Mouse (Mus musculus) mouse trophoblast stem cell (cell line): Measurements from ENCODE around the gene Ap1g2.

Experiments
- in situ Hi-C, 2 experiments: fragments of 300-500 bp; cut with MseI, MboI; formaldehyde crosslinking; loops; 2 replicates in 1 of 2; 3 replicates in 1 of 2; pipeline ENCODE4 v1.15.1; 2025

Gene Ap1g2

DNA sequence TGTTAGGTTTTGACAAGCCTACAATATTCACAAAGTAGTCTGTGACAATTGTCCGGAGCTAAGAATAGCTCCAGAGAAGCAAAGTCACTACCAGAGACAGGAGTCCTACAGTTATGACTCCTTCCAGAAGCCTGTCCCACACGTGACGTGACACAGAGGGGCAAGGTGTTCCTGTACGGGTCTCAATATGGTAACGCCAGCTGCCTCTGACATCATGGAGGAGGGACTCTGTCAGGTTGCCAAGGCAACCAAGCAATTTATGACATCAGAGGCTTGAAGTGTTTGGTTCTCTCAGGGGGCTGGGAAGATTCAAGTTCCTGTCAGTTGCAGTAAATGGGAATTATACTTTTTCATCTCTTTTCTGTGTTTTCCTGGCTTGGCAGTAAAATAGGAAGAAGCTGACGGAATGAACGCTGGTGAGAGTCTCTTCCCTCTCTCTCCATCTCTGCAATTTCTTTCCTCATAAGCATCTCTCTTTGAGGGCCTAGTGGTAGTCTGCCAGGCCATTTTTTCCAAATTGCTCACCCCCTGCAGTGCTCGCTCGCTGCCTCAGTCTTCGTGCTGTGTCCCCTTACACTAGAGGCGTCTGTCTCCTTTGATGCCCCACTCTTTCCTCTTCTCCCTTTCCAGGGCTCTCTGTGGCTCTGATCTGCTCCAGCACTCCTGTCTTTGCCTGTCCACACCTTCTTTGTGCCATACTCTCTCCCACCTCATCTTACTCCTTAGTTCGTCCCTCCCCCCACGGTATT lies 17.0 kb downstream of the Ap1g2 start:
- in situ Hi-C loops, result no loop called here

DNA sequence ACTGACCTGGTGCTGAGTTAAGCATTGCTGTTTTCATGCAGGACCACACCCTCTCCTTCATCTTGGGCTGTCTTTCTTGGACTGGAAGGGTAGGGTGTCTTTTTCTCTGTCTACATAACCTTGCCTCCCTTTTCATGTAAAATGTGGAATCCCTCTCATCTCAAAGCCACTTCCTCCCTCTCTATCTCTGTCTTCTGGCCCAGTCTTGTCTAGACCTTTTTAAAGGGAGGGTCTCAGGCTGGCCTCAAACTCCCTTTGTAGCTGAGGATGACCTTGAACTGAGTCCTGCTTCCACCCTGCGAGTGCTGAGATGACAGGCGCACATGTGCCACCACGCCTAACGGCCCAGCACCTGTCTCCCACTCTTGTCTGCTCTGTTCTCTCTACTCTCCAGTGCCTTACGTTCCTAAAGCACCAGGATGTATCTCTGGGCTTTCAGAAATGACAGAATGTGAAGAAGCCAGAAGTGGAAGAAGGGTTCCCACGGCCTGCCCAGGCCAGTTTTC lies 20.3 kb downstream of the Ap1g2 start:
- in situ Hi-C loops, result no loop called here

DNA sequence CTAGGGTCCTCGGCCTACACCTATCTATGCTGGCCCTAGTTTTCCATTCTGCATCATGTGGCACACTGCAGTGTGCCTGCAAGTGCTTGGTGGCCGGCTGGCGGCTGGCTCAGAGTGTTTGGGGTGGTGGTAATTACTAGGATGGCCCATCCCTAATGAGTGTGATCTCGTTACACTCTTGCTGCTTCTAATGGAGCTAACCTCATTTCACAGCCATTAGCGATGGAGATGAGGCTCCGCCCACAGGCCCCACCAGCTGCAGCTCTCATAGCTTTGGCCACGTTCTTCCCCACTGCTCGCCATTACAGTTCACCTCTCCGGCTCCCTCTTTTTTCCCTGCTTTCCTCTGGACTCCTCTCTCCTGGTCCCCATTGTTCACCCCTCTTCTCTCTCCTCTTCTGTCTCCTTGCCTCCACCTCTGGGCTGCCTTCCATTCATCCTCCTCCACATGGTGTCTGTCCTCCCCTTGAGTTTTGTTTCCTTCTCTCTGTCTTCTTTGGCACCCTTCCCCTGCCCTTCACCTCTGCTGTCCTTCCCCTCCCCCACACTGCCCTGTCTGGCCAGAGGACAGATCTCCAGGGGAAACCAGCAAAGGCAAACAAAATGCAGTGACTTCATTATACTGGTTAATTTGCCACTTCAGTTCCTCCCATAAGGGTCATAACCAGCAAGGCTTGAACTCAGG lies 20.9 kb downstream of the Ap1g2 start:
- in situ Hi-C loops, result no loop called here

DNA sequence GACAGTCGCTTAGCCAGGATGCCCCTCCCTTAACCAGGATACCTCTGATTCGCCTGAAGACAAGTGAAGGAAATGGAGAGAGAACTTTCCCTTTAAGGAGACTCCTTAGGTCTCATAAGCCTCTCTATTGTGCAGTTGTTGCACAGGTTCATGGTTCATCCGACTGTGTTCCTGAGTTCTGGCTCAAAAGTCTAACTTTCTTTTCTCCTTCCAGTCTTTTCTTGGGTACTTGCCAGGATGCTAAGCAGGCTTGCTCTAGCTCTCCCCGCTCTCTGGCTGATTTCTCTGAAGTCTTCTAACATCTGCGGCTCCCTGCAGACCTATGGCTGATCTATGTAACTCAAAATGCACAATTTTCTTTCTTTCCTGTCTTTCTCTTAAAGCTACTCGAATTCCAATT lies 22.9 kb downstream of the Ap1g2 start:
- in situ Hi-C loops, result no loop called here

DNA sequence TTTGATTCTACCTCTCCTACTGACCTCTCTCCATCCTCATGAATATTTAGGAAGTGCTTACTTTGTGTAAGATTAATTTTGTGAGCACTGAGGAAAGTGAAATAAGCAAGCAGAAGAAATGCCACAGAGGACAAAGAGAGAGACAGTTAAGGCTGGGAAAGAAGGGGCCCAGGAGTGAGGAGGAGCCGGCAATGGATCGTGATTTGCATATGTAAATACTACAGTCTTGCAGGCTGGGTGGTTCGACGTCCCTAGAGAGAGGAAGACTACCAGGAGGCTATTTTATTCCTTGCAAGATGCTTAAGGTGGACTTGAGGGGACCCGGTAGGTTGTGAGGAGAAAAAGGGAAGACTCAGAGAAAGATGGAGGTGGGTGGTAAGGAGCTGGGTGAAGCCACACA lies 25.3 kb downstream of the Ap1g2 start:
- in situ Hi-C loops, result no loop called here

DNA sequence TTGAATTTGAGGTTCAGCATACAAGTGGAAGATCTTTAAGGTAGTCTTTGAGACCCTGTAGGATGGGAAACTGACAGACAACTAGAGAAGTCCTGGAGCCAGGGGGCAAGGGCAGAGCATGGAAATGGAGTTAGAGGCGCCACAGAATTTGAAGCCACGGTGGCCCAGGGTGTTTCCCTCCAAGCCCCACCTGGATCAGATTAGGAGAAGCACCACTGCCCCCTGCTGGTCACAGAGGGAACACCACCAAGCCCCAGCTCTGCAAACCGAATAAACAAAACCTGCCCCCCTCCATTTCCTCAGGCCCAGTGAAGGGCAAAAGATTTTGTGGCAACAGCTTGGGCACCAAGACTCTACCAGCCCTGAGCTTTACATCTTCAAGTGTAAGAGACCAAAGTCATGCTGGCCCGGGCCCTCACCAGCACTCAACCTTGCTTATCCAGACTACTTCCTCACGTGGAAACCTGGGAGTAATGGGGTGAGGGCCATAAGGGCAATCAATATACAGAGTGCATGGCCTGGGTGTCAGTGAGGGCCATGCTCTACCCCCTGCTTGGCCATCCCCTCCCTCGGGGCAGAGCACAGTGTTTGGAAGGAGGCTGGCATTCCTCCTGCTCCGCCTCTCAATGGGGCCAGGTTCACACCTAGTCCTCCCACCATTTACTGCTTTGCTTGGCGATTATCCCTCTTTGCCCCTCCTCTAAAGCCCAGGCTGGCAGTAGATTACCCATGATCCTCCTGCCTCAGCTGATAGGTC lies 27.0 kb downstream of the Ap1g2 start:
- in situ Hi-C loops, result loop anchor here (5.0 kb wide), 1 partner anchor 52 kb away; no protein-coding TSS in a partner anchor

DNA sequence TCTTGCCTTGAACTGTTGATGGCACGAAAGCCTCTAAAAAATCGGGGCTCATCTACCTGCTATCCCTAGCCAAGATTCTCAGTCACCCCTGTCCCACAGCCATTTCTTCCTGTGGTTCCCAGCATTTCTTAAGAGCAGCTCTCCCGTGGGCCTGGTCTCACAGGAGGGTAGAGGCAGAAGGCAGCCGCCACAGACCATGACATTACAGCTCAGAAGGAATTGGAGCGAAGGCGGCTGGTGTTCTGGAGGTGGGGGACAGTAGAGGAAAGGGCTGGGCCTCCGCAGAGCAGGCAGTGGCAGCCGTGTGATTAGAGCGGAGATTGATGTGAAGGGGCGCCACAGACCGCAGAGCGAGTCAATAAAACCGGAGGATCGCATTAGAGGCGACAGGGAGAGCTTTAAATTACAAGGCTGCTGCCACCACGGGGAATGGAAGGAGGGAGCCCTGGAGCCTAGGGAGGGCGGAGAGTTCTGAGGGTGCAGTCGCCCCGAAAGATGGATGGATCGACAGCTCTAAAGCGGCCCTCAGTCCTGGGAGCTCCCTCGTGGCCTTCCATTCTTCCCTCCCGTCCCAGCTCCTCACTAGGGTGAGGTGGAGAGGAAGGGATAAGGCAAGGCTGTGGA lies 27.9 kb downstream of the Ap1g2 start:
- in situ Hi-C loops, result loop anchor here (5.0 kb wide), 1 partner anchor 51 kb away; no protein-coding TSS in a partner anchor

DNA sequence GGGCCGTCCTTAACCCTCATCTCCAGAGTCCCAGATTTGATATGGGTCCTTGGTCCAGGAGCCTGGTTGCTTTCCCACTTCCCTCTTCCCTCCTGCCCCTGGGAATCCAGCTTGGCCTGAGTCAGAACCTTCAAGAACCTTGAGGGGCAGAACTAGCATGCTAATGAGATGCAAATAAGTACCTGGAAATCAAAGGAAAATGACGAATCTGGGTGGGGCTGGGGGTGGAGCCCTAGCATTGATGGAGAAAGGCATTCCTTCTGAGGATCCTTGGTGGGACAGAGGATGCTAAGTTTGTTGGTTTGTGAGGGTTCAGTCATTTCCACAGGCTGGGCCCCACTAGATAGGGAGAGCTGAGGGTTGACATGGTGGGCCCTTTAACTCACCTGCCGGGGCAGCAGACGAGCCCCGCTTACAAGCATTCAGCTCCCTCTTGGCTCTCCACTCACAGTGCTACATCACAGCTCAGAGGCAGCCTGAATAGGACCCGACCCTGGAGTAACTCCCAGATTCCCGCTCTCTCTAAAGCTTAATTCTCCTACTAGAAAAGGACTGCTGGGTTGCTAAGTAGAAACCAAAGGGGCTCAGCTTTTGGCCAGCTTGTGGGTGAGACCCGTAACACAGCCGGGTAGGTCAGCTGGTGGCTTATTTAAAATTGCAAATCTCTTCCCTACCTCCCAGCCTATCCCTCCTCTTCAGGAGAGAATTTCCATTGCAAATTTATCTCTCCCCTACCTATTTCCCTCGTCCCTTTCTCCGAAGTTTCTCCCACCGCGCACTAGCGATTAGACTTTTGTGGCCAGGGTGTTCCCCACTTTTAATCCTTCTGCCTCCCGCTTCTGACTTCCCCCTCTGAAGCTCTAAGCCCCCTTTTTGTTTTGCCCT lies 28.7 kb downstream of the Ap1g2 start:
- in situ Hi-C loops, result loop anchor here (5.0 kb wide), 1 partner anchor 50 kb away; no protein-coding TSS in a partner anchor

DNA sequence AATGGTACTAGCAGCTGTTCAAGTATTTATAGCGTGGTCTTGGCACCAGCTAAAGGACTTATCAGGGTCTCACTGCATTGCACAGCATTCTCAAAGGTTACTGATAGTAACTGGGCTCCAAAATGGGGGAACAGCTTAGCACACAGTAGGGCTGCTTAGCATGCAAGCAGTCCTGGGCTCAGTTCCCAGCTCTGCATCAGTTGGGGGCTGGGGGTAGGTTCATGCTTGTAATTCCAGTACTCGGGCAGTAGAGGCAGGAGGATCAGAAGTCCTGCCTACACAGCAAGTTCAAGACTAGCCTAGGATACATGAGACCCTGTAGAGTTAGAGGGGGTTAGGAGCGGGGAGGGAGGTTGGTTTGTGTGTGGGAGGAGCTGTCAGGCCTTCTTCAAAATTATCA lies 29.4 kb downstream of the Ap1g2 start:
- in situ Hi-C loops, result loop anchor here (5.0 kb wide), 1 partner anchor 50 kb away; no protein-coding TSS in a partner anchor

DNA sequence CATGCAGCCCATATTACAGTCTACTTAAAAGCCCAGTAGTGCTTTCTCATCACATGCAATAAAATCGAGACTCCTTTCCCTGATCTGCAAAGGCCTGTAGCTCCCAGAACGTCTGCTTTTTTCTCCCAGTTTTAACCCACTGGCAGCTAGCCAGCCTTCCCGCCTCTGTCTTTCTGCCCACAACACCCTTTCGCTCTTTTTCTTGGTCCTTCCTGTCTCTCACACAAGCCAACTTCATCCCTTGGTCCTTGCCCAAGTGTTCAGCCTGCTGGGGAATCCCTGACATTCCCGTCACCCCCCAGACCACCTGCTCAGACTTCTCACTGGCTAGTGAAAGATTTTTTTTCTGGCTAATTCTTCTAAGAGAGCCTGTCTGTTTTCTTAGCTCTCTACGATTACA lies 30.2 kb downstream of the Ap1g2 start:
- in situ Hi-C loops, result loop anchor here (5.0 kb wide), 1 partner anchor 49 kb away; no protein-coding TSS in a partner anchor

DNA sequence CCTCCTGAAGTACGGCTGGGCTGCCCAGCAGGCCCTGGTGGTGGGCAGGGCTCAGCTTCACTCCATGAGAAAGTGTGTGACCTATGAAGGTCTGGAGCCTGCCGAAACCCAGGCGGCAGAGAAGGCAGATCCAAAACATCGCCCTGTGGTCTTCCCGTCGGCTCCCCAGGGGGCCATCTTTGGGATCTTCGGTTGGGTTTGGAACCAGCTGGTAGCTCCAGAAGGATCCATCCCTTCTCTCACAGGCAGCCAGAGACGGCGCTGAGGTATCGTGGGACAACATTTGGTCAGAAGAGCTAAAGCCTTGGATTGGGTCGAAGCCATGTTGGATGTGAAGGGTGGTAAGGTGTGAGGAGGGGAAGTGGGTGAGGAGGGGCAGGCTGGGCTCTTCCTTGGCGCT lies 32.0 kb downstream of the Ap1g2 start:
- in situ Hi-C loops, result no loop called here

DNA sequence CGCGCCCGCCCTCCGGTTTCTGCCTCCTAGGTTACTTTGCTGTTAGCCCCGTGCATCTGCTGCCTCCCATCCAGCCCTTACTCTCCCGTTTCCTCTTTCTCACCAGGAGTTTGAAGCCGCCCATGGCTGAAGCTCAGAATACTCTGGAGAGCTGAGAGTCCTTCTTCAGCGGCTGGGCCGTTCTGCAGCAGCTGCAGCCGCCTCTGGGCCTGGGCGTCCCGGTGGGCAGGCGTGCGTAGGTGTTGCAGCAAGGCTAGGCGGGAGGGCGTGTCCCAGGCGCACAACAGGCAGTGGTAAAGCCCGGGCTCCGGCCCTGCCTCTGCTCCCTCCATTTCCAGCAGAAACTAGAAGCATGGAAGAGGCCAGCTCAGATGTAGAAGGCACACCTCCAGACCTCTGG lies 34.6 kb downstream of the Ap1g2 start:
- in situ Hi-C loops, result no loop called here

DNA sequence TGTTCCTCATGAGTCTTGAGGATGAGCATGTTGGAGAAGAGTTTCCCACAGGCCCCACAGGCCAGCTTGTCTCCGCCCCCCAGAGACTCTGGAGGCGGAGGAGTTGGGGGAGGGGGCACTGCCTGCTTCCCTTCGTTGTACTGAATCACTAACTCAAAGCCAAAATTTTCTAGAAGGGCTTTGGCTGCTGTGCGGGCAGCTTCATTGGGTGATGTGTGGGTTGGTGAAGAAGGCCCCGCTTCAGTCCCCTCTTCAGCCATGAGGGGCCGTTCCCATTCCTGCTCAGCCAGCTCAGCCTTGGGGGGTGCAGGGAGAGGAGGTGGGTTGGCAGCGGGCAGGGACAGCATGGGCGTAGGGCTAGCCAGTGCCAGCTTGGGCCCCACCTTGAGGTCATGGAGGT lies 40.4 kb downstream of the Ap1g2 start:
- in situ Hi-C loops, result no loop called here

DNA sequence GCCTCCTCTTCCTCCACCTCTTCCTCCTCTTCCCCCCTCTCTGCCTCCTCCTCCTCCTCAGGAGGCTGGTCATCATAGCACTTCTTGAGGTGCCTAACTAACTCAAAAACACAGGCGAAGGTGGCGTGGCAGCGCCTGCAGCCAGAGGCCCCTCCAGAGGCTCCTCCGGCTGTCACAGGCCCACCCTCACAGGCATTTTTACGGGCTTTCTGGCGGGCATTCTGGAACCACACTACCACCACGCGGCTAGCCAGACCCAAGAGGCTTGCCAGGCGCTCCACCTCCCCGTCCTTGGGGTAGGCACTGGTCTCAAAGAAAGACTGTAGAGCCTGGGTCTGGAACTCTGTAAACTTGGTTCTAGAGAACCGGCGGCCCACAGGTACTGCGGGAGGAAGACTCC lies 41.0 kb downstream of the Ap1g2 start:
- in situ Hi-C loops, result no loop called here

DNA sequence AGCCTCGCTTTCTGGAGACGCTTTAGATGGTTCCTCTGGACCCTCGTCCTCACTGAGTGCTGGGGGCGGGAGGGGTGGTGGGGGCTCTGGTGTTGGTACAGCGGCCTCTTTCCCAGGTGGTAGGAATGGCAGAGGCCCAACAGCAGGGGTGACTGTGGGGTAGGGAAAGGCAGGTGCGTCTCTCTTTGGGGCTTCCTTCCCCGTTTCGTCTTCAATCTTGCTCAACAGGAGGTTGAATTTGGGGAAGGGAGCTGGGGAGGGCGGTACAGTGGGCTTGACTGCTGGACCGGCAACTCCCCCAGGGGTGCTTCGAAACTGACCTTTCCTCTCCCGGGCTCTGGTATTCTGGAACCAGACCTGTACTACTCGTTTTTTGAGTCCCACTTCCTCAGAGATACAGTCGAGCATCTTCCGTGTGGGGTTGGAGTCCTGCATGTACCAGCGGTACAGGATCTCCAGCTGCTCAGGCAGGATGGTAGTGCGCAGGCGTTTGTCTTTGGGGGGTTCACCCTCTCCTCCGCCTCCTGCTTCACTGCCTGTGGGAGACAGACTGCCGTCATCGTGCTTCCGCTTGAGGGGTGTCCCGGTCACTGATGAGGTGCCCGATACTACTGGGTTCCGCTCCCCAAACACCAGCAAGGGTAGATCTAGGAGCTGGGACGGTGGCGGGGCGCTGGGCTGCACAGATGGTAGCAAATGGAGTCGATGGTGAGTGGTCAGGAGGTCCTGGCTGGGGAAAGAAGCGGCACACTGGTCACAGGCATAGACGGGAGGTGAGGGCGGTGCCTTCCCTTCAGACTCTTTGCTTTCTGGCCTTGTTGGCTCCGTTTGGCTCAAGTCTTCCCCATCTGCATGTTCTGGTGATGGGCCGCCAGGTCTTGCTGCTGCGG lies 41.7 kb downstream of the Ap1g2 start:
- in situ Hi-C loops, result no loop called here

DNA sequence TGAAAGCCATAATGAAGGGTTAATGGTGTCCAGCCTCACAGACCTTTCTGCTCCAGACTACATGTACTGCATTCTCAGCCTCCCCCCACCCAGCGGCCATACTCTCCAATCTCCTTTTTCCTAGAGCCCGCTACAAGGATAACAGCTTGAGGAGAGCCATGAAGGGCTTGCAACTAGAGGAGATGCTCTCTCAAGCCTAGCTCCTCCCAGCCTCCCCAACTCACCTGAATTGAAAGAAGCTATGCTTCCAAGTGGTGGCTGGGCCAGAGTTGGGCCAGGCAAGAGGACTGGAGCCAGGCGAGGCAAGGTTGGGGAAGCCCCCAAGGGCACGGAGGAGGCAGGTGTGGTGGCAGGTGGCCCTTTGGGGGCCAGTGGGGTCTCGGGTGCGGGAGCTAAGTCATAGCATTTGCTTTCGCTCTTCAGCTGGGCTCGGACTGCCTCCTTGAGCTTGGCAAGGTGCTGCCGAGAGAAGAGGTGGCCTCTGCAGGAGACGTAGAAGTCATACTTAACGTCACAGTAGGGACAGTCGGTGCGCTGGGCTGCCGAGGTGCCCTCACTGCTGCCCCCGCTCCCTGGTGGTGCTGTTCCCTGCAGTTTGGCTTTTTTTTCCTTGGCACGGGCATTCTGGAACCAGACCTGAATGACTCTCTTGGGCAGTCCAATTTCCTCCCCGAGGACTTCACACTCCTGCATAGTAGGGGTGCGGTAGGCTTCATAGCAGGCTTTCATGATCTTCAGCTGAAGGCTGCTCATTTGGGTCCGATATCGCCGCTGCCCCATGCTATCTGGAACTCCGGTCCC lies 42.6 kb downstream of the Ap1g2 start:
- in situ Hi-C loops, result no loop called here

DNA sequence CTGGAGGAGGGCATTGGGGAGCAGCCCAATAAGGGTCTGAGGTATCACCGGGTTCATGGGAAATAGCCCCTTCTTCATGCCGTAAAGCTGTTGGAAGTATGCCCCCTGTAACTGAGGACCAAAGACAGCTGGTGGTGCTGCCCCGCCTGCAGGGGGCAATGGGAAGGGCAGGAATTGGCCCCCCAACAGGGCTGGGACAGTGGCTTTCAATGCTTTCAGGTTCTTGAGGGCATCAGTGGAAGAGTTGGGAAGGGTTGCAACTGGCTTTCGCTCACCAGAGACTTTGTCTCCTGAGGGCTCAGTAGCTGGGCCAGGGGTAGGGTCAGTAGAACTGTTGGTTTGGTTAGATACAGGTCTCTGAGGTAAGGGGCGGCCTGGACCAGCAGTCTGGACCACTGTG lies 43.3 kb downstream of the Ap1g2 start:
- in situ Hi-C loops, result no loop called here

DNA sequence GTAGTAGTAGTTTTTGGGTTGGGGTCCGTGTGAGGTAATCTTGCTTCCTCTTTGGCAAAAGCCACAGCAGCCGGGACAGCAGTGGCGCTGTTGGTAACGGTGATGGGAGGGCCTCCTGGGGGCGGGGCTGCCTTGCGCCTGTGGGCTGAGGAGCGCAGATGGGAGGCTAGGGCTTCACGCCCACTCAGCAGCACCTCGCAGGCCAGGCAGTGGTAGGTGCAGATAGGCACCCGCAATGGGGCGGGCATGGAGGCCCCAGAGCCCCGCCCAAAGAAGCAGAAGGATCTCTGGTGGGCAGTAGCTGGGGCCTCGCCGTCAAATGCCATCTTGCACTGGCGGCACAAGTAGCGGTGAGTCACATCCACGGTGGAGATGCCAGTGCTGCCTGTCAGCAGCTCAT lies 43.8 kb downstream of the Ap1g2 start:
- in situ Hi-C loops, result no loop called here

DNA sequence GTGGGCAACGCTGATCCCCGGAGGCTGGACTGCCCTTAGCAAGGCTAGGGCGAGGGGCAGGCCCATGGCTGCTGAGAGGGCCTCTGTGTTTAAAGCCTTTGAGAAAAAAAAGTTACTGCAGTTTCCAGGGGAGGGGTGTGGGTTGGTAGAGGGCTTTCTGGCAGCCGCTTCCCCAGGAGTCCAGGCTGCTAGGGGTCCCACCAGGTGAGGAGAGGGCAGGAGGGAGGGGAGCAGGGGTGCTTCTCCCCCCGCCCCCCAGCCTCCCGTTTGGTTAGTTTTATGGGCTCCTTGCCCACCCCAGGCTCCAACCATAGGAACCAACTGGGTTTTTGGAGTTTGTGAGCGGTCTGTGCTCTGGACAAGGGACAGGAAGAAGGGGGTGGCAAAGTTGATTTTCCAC lies 44.5 kb downstream of the Ap1g2 start:
- in situ Hi-C loops, result no loop called here
